Mouse (Mus musculus) c-Kit-positive CD71-positive TER-119-negative erythroid progenitor cells, embryonic 14.5 days (primary cell): ENCODE data around the gene Tpbg.
"Not testable (repeated sequence)": the region's sequence is repeated elsewhere in the genome, so short reads cannot be mapped to it uniquely, and the experiment has no call there.

ENCODE experiments used
- DNase-seq: peaks from one replicate; pipeline ENCODE4 v3.0.0-alpha.2; 2013; ENCODE audit warnings: low read depth

The Tpbg gene

DNA sequence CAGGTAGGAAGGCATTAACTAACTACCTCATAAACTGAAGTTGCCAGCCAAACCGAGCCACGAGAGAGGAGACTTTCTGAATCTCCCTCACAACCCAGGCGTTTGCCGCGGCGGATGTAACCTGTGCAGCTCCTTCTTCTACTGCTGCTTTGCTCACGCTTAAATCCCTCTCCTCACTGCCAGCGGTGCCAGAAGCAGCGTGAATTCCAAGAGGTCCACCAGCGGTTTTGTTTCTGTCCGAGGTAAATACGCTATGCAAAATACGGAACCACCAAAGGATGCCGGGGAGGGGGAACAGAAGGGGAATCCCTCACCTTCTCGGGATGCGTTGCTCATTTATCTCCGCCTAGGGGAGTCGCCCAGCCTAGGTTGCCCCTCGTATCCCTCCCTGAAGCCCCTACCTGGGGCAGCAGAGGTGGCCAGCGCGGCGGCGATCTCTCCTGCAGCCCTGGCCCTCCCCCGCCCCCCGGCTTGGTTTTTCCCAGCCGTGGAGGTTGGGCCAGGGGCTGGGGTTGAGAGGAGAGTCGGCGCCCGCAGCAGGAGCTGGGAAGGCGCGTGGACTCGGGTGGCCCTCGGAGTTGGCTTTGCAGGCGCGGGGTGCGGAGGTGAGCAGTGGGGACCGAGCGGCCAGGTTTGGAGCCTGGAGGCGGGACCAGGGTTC lies at the start of gene Tpbg:
Tpbg (plus strand) TSS at position 30 of the 661 bp plus-strand sequence.
- no peak for DNase-seq

DNA sequence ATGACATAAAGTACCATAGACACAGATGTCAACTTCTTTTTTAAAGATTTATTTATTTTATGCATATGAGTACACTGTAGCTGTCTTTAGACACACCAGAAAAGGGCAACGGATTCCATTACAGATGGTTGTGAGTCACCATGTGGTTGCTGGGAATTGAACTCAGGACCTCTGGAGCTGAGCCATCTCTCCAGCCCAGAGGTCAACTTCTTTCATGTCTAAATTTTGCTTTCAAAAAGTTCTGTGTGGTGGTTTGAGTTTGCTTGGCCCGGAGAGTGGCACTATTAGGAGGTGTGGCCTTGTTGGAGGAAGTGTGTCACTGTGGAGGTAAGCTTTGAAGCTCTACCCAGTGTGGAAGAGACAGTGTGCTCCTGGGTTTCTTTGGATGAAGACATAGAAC lies 40.2 kb upstream of the Tpbg start:
- DNase-seq, result not testable (repeated sequence)

DNA sequence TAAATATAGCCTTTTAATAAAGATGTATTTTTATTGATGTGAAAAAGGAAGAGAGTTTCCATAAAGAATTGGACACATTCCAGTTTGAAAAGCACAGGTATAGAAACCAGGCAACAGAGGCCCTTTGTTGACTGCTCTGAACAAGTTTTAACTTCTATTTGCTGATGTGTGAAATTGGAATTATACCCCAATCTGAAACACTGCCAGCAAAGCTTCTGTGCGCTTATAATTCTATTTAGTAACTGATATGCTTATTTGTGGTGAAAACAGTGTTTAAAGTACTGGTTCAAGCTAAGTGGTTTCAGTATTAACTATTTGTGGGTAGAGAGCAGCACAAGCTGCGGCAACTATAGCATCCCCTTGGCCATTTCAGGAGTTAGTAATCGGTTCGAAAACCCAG lies 39.6 kb upstream of the Tpbg start:
- DNase-seq, result no peak

DNA sequence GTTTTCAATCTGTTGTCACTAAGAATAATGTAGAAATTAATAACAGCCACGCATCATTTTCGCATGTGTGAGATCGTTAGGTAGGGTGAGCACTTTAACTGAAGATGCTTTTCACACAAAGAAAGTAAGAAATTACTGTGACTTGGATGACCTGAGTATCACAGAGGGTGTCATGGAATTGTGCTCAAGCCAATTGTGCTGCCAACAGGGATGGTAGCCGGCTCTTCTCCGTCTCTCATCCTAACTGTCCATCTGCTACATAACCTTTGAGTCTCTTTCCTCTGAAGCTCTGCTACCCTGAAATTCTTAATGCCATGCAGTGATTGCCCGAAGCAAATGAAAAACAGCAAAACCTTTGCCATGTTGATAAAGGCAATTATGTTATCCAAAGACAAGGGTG lies 35.8 kb upstream of the Tpbg start:
- DNase-seq, result no peak

DNA sequence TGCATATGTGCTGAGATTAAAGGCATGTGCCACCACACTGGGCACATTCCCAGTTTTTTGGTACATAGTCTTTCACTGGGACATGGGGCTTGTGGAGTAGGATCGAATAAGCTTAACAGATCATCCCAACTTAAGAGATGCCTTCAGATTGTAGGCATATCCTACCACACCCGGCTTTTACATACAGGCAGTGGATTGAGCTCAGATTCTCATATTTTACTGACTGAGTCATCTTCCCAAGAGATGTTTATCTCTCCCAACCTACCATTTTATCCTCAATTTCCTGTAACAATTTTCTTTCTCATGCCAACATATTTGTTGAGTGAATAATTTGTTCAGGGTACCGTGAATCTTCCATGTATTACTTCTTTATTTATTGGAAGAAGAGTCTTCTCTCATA lies 32.9 kb upstream of the Tpbg start:
- DNase-seq, result no peak

DNA sequence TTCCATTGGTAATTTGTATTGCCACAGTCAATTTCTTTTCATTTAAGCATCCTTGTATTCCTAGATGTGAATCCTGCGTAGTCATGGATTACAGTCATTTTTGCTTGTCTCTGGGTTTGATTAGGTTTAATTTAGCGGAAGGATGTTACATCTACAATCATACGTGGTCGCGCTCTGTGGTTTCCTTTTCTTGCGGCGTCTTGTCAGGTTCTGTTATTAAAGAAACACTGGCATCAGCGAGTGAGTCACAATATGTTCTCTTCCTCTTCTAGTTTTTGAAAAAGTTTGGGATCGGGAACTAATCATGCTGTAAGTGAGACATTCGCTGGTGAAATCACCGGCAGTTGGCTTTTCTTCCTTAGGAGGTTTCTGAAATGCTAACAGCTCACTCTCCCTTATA lies 21.4 kb upstream of the Tpbg start:
- no peak for DNase-seq

DNA sequence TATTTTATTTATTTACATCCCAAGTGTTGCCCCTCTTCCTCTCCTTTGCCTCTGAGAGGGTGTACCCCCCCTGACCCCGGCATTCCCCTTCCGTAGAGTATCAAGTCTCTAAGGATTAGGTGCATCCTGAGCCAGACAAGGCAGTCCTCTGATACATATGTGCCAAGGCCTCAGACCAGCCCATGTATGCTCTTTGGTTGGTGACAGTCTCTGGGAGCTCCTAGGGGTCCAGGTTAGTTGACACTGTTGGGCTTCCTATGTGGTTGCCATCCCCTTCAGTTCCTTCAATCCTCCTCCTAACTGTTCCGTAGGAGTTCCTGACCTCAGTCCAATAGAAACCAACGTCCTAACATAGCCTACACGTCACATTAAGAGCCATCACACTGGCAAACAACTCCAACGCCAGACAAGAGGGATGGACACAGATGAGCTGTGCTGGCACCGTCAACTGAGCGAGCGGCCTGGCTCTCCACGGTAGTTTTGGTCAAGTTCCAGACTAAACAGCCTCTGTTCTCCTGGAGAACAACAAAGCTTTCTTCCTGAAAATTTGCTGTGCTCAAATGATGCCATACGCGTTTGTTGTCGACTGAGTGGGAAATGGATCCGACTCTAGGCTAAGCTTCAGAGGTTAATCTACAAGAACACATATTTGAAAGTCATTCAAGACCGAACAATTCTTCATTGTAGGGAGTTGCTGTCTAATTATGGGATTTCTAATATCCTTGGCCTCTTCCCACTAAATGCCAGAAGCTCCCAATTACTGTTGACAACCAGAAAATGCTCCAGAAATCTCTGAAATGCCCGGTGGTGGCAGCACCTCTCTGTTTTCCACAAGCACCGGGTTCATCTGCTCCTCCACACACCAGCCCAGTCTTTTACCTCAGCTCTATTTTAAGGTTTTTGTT lies 6.4 kb upstream of the Tpbg start:
- no peak for DNase-seq

DNA sequence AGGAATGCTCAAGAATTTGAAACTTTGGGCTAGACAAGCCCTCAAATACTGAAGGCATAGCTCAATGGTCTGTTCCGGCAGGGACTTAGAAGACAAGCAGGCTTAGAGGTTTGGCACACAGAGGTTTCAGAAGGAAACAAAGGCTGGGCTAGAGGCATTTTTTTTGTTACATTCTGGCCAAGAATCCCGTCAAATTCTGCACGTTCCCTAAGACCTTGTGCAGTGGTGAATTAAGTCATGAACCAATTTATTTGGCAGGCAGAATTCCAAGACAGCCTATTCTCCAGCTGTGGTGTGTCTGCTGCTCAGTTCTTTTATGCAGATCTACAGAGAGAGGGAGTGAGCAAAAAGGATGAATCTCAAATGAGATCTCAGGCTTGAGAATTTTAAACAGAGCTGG lies 2.6 kb upstream of the Tpbg start:
- DNase-seq, result no peak

DNA sequence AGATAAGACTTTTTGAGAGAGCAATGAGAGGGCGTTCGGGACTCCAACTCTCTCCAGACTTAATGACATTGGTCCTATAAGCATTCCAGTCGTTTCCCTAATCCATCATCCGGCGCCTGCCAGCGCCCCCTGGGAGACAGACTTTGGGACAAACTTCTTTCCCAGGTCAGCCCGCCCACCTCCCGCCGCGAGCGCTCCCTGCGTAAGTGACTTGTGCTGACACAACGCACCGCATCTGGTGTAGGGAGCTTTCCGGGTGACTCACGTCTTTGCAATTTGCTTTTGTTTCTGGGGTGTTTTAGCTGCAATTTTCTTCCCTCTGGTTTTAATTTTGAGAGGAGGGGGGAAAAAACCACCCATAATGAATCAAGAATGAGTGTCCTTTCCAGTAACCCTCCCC lies 289 bp upstream of the Tpbg start:
- no peak for DNase-seq

DNA sequence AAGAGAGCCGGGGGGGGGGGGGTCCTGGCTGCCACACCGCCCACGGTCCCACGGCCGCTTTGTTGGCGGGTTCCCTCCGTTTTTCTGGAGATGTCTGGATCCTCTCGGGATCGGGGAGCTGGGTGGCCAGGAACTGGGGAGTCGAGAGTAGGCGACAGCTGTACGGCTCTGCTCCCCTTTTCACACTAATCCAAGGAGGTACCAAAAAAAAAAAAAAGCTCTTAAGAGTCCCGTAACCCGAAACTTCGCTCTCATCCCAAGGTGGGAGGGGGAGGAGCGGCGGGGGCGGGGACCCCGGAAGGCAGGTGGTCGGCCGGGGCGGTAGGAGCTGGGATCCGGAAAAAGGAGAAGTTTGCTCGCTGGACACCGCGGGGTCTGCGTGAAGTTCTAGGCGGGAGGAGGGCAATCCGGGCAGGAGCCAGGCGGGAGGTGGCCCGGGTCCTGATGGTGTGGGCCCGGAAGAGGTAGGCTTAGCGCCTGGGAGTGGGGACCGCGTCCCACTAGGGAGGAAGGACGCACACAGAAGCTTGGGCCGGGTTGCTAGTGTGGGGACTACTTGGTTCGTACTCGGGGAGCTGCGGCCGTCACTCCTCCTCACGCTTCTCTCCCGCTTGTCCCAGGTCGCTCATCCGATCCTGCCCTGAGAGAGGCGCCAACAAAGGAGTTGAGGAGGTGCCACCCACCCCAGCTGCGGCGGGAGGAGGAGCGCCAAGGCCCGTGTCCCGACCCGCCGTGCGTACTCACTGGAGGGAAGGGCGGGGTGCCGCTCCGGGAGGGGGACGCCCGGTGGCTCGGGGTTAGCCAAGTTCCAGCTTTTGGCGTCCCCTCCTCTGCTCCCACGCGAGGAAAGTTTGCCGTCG lies 1.1 kb downstream of the Tpbg start:
- DNase-seq, result no peak

DNA sequence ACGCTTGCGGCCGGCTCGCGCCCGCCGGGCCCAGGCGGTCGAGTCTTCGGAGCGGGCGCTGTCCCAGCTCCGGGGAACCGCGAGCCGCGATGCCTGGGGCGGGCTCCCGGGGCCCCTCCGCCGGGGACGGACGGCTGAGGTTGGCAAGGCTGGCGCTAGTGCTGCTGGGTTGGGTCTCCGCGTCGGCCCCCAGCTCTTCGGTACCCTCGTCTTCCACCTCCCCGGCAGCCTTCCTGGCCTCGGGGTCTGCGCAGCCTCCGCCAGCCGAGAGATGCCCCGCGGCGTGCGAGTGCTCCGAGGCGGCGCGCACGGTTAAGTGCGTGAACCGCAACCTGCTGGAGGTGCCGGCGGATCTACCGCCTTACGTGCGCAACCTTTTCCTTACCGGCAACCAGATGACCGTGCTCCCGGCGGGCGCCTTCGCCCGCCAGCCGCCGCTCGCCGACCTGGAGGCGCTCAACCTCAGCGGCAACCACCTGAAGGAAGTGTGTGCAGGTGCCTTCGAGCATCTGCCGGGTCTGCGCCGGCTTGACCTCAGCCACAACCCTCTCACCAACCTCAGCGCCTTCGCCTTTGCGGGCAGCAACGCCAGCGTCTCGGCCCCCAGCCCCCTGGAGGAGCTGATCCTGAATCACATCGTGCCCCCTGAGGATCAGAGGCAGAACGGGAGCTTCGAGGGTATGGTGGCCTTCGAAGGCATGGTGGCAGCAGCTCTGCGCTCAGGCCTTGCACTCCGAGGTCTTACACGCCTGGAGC lies 1.9 kb downstream of the Tpbg start:
- no peak for DNase-seq

DNA sequence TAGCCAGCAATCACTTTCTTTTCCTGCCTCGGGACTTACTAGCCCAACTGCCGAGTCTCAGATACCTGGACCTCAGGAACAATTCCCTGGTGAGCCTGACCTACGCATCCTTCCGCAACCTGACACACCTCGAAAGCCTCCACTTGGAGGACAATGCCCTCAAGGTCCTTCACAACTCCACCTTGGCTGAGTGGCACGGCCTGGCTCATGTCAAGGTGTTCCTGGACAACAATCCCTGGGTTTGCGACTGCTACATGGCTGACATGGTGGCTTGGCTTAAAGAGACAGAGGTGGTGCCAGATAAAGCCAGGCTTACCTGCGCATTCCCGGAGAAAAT lies 2.4 kb downstream of the Tpbg start:
- DNase-seq, result no peak

DNA sequence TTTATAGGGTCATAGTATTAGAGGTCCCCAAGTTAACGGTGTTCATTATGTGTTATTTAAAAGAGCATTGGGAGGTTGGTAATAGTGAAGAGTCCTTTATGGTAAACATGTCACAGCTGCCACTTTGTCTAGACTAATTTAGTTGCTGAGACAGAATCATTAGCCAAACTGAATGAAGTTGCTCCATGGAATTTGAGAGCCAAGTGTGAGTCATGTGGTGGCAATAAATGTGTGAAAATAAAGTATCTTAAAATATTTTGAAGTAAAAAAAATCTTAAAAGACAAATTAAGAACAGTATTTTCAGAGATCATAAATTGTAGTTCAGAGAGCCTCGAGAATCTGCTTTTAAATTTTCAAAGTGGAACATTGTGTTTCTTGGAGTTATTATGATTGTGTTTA lies 4.0 kb downstream of the Tpbg start:
- DNase-seq, result no peak

DNA sequence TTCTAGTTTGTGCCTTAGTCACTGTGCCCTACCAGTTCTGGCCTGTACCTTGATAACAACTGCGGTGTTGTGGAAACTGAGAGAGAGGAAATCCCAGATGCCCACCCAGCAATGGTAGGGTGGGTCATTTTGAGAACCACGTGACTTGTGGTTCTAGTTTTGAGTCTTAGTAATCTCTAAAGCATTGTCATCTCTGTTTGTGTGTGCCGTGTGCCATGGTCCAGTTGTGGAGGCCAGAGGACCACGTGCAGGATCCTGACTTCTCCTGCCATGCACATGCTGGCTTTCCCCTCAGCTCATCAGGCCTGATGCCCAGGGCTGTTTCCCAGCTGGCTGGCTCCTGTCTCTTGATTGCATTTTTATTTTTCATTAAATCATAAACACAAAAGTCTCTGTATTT lies 12.6 kb downstream of the Tpbg start:
- DNase-seq, result no peak

DNA sequence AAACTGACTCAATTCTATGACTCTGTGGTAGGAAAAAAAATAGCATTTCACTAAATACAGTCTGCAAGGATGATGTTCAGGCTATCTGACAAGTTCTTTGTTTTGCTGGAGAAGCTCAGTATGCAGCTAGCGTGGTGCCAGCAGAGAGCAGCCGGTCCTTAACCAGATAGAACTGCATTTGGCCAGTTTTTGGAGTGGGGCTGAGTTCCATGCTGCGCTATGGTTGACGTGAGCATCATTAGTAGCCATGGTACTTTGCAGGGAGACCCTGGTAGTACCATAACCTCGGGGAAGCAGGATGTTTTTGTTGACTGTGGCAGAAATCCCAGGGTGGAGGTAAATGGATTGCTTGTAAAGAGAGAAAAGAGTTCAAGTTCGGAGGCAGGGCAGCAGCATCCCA lies 14.3 kb downstream of the Tpbg start:
- no peak for DNase-seq

DNA sequence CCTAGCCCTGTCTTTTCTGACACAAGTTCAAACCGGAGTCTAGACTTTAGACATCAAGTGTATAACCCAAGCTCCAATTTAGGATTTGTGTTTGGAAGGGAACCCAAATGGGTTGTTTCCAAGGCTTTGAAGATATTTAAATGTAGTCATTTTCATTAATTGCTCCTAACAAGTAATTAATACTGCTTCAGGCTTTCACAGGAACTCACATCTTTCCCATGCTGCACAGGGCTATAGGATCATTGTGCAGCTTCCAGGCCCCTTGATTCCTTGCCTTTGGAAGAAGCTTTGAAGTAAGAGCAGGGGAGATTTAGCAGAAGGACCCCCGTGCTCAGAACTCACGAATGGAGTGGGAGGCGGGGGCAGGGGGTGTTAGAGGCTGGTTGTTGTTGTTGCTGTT lies 18.9 kb downstream of the Tpbg start:
- no peak for DNase-seq

DNA sequence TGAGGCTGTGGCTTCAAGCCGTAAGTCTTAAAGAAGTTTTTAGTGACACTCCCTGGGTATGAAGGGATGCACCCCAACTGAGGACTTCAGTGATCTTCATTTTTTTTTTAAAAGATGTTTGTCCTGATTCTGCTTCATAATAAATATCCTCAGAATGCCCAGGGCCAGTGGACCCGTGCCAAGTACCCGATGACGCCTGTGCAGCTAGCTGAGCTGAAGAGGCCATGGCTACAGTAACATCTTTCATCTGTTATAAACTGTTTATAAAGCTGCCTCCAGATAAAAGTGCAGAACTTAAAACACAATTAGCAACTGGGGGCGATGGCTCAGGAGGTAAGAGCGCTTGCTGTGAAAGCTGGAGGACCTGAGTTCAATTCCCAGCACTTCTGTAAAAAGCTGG lies 20.4 kb downstream of the Tpbg start:
- no peak for DNase-seq

DNA sequence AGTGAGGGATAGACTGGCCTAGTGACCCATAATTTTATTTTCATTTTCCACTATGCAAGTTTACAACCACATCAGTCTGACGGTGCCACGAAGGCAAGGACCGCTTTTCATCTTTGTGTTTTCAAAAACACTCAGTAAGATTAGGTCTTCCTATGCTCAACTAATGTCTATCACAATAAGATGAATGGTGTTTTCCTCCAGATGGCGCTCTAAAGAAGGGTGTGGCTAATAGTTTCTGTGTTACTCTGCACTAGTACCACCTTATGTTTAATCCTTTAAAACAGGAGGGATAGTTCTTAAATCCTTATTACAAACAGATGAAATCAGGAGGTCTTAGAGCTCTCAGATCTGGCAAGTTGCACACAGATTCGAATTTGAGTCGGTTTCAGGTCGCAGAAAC lies 30.7 kb downstream of the Tpbg start:
- DNase-seq, result no peak

DNA sequence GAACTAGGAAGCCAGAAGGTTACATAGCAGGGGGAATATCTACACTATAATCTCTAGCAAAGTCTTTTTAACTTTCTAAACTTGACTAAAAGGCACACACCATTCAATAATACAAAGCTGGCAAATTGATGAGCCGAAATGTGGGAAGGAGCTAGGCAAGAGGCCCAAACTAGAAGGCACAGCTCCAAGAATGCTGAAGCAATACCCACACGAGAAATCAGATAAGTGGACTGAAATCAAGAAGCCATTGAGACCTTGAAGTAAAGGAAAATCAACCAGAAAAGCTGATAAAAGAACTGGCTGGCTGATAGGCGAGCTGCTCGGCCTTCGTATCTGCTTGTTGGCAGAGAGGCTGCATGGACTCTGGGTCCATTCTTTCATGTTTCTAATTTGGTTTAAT lies 51.5 kb downstream of the Tpbg start:
- DNase-seq, result no peak
